Mouse (Mus musculus): Measurements from ENCODE around the gene Trip11.

Trip11 gene

DNA sequence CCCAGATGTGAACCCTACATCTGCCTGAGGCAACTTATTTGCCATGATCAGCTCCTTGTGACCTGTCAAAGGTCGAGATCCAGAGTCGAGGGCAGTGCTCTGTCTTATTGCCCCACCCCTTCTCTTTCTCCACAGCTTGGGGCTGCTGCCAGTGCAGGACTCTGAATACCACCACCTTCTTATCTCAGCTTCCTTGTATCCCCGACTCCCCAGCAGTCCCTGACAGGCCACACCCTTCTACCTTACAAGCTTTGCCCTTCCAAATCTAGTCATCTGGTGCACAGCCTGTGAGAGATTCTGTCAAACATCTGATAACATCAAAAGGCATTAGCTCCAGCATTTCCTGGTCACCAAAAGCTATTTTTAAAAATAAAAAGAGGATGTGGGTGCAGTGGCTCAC lies 91.5 kb downstream of the Trip11 start:
- no peak for DNase-seq (ENCODE audit: low read depth, low spot score)

- DNase-seq (ENCODE audit: low read depth, low spot score): no peak
These were observed 93.5 kb downstream of the Trip11 start for GRCm38 (mm10) chr12:101819570-101819969.

- peak; percentile 31 for DNase-seq (ENCODE audit: low read depth, low spot score)
These were observed 94.3 kb downstream of the Trip11 start, which contains the start of gene Fbln5 for GRCm38 (mm10) chr12:101818608-101819370. Fbln5 (minus strand) TSS chr12:101819055.

DNA sequence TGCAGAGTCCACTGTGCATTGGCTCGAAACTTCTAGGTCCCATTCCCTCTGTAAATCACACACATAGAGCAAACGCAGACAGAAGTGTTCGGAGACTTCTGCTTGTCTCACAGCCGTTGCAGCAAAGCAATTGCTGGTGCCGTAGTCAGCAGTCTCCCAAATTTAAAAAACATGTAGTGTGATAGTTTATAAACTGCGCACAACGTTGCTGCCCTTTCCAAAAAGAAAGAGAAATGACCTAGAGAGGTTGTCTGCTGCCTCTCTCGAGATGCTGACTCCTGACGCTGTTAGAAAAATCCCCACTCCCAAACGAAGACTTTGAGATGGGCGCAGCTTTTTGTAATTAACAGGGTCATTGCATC lies 94.8 kb downstream of the Trip11 start:
- DNase-seq (ENCODE audit: low read depth, low spot score): no peak

GRCm38 (mm10) chr12:101816810-101817209 lies 96.3 kb downstream of the Trip11 start:
- DNase-seq (ENCODE audit: low read depth, low spot score): no peak

GRCm38 (mm10) chr12:101815796-101816195 lies 97.3 kb downstream of the Trip11 start:
- DNase-seq (ENCODE audit: low read depth, low spot score): no peak

DNA sequence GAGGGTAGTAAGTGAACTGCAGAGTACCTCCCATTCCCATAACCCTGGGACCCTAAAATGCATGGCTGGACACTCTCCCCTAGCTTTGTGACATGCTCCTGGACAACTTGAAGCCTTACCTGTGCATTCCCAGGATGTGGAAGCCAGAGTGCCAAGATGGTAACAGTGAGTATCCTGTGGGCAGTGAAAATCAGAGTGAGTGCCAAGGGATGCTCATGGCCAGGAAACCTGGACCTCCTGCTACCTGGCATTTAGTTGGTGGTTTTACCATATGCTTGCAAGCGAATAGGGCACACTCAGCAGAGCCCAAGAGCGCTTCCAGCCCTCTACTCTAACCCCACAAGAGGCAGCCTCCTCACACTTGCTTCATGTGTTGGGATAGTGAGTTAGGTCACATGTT lies 98.6 kb downstream of the Trip11 start:
- DNase-seq (ENCODE audit: low read depth, low spot score): no peak

DNA sequence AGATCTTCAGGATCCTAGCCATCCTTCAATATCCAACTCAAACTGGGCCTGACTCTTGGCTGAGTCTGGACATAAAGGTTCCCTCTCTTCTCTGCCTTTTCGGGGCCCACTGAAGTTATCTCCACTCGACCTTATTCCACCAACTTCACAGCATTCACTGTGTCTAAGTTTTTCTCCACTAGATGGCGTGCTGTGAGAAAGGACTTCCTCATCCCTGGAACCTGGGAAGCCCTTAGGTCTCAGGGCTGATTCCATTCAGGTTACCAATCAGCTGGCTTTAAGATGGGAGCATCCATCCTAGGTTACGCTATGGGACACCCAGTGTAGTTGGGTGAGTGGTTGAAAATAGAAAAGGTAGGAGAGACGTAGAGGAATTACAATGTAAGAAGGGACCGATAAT lies 101.9 kb downstream of the Trip11 start:
- no peak for DNase-seq (ENCODE audit: low read depth, low spot score)

- no peak for DNase-seq (ENCODE audit: low read depth, low spot score)
These were observed 102.6 kb downstream of the Trip11 start for GRCm38 (mm10) chr12:101810515-101810914.

- no peak for DNase-seq (ENCODE audit: low read depth, low spot score)
These were observed 105.7 kb downstream of the Trip11 start for GRCm38 (mm10) chr12:101807400-101807799.

- no peak for DNase-seq (ENCODE audit: low read depth, low spot score)
These were observed 110.6 kb downstream of the Trip11 start for GRCm38 (mm10) chr12:101802445-101802844.

GRCm38 (mm10) chr12:101801744-101802143 lies 111.3 kb downstream of the Trip11 start:
- no peak for DNase-seq (ENCODE audit: low read depth, low spot score)

DNA sequence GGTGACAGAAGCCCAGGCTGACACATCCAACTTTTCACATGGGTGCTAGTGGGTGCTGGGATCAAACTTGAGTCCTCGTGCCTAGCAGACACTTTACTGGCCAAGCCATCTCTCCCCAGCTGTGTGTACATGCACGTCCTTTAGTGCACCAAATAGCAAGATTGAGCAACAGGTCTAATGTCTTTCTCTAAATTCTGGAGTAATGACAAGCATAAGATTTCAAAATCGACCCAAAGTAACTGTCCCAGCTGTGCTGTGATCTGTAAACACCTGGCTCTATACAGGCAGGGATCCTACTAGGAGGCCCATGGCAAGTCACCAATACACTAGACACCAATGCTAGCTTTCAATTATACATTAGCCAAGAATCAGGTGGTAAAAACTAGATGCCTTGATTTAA lies 112.0 kb downstream of the Trip11 start:
- DNase-seq (ENCODE audit: low read depth, low spot score): no peak

GRCm38 (mm10) chr12:101798189-101798922 lies 114.7 kb downstream of the Trip11 start:
- DNase-seq (ENCODE audit: low read depth, low spot score): no peak

DNA sequence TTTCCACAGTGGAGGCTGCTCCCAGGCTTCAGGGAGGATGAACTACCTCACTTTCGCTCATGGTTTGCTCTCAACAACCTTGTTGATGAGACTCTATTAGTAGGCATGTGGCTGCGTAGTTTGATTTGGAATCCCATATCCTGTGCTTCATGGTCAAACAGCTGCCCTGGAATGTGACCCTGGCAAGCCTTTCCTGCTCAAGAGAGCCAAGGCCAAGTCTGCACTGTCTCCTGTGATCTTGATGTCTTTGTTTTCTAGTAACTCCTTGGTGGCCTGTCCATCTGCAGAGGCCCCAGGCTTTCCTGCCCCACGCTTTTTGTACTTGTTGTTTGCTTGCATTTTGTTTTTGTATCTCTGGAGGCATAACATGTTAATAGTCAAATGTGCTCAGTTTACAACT lies 118.6 kb downstream of the Trip11 start:
- DNase-seq (ENCODE audit: low read depth, low spot score): no peak

DNA sequence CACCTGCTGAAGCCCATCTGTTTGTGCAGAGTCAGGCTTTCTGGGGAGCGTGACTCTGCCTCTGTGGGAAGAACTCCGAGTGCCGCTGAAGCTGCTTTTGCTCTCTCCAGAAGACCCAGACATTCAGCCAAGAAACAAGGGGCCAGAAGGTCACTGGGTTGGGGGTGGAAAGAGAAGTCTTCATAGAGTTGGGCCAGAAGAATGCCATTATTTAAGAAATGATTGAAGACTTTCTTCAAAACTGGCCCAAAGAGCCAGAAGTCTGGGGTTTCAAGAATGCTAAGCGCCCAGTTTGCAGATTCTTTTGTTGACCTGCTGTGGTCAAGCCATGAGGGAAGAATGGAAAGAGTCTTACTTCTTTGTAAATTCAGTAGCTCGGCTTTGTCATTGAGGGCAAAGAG lies 119.8 kb downstream of the Trip11 start:
- no peak for DNase-seq (ENCODE audit: low read depth, low spot score)

DNA sequence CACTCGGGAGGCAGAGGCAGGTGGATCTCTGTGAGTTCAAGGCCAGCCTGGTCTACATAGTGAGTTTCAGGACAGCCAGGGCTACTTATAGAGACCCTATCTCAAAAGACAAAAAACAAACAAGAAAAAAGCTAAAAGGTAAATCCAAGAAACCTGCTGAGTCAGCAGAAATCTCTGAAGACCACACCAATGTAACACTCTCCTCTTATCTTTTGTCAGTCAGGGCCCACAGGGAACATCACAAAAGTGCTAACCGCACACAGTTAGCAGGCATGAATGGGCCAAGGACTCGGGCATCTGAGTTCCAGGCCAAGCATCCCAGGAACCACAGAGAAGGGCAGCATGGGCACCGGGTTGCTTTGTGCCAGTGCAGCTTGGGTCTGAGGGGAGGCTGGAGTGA lies 120.4 kb downstream of the Trip11 start:
- DNase-seq (ENCODE audit: low read depth, low spot score): no peak

- DNase-seq (ENCODE audit: low read depth, low spot score): no peak
These were observed 123.3 kb downstream of the Trip11 start for GRCm38 (mm10) chr12:101789767-101790166.

DNA sequence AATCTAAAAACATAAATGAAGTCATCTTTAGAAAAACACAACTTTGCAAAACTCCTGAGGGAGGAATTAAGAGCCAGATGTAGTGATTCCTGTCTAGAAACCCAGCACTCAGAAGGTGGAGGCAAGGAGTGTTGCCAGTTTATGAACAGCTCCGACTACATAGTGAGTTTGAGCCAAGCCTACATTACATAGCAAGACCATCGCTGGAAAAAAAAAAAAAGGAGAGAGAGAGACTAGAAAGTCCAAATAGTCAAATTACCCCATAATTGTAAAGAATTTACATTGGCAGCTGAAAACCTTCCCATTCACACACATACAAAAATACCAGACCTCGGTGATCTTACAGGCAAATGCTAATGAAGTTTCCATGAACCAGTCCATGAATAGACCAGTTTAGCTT lies 123.8 kb downstream of the Trip11 start:
- no peak for DNase-seq (ENCODE audit: low read depth, low spot score)
